In genomic region chr6:43435987-43436541, GRCm38 (mm10) we compare ENCODE assay signal across 16 mouse cellular contexts.
DNase-seq lines count a peak whose midpoint lies in the region; ATAC-seq and TF ChIP-seq lines count a peak whose summit lies in the region.
"Had no signal": no experiment of that assay in that cellular context is flagged by ENCODE, and none has a peak within 500 bp of the region (broad histone marks: within the 10 kb centered on the region; RNA-seq: fewer than 3 reads in every experiment).

No protein-coding gene starts in this region.

- no peak overlapping the region for H3K4me3 ChIP-seq in layer of hippocampus, adult 2 months
- H3K4me3 ChIP-seq: limb, embryonic 15.5 days; myocyte had no signal

- TF ChIP-seq CTCF in layer of hippocampus, adult 2 months (conservative IDR thresholded peaks at IDR 0.05) = no peak

- ATAC-seq in cerebellum, adult (ENCODE audit: insufficient number of reproducible peaks, low FRiP score, low TSS enrichment) = no peak
- ATAC-seq: intestine, postnatal 0 days had no signal

- no peak overlapping the region for H3K27ac ChIP-seq in layer of hippocampus, adult 2 months
- H3K27ac ChIP-seq: limb, embryonic 15.5 days had no signal

- DNase-seq in cerebellum, adult 11 months = peak; percentile 43
- DNase-seq in layer of hippocampus, postnatal 14 days (ENCODE audit: low spot score in 2 of 2) = peak; percentile 3 to 55
- DNase-seq in layer of hippocampus, adult 2 months (ENCODE audit: low spot score in 2 of 2) = no peak
- DNase-seq in brain, adult 2 months (ENCODE audit: low read depth, low spot score) = peak; percentile 39
- peak; percentile 94 to 97 for DNase-seq in cerebellum, postnatal 10 days
- DNase-seq in ovary, postnatal 14 days (ENCODE audit: low spot score) = no peak
- DNase-seq in natural killer cell, adult 2 months (ENCODE audit: low spot score in 2 of 2) = no peak
- DNase-seq: gastrocnemius, postnatal 10 days; kidney, postnatal 10 days; lung, embryonic 14.5 days; spleen, adult 18-20 months; thymus, postnatal 14 days had no signal

Comparison
In these comparisons a context has a peak if more than half of its experiments do, and no peak if none do; other contexts are left out.
1. DNase-seq: peak in cerebellum, adult 11 months (single experiment), layer of hippocampus, postnatal 14 days (2 of 2), brain, adult 2 months (single experiment) and cerebellum, postnatal 10 days (2 of 2); none in layer of hippocampus, adult 2 months (0 of 2), ovary, postnatal 14 days (single experiment) and natural killer cell, adult 2 months (0 of 2).